Mouse (Mus musculus): Measurements from ENCODE around the gene Rtn4ip1.

- TF ChIP-seq CTCF (IDR thresholded peaks at IDR 0.05; ENCODE audit: insufficient read depth, low read depth, low read length) (no peak), POLR2A (IDR thresholded peaks at IDR 0.05; ENCODE audit: insufficient read depth, low read depth, low read length) (no peak)
Observed at GRCm38 (mm10) chr10:43916737-43917136, 15.1 kb downstream of the Rtn4ip1 start.

All from olfactory bulb, adult 2 months (tissue).